Mouse (Mus musculus) midbrain, embryonic 14.5 days (tissue): ENCODE results near the gene Tifa. TPM values are rescaled to one million over a fixed set of nuclear protein-coding genes. Genes with fewer than 3 reads are reported as not detected.
A peak's percentile ranks its signal among the peaks of the same experiment; 100 is the strongest.

Experiments used
- ATAC-seq: fragments of 200-750 bp; cut with Nextera tagmentation; 2 replicates; pipeline ENCODE4 v1.8.0; 2017; ENCODE audit warnings: moderate number of reproducible peaks, moderate library complexity; ENCODE audit not compliant: low FRiP score, low TSS enrichment
- DNase-seq: peaks from one replicate; pipeline ENCODE4 v3.0.0-alpha.2; 2015
- H3K27ac ChIP-seq: fragments of 300-500 bp; sonication (generic); replicated peaks from 2 replicates; pipeline ENCODE4 v1.5.1; 2014; ENCODE audit warnings: mild to moderate bottlenecking, low read depth, low read length, moderate library complexity
- H3K27me3 ChIP-seq: fragments of 300-500 bp; sonication (generic); 2 replicates; pipeline ENCODE4 v1.6.1; 2014; ENCODE audit warnings: low read length, control low read depth, mixed read lengths; ENCODE audit not compliant: control insufficient read depth, insufficient read depth
- H3K36me3 ChIP-seq: fragments of 300-500 bp; sonication (generic); 2 replicates; pipeline ENCODE4 v1.6.1; 2014; ENCODE audit warnings: low read length, control low read depth; ENCODE audit not compliant: control insufficient read depth, insufficient read depth
- H3K4me1 ChIP-seq: fragments of 300-500 bp; sonication (generic); 2 replicates; pipeline ENCODE4 v1.6.1; 2014; ENCODE audit warnings: mild to moderate bottlenecking, antibody characterized with exemption, low read length, control low read depth; ENCODE audit not compliant: control insufficient read depth, insufficient read depth
- H3K4me2 ChIP-seq: fragments of 300-500 bp; sonication (generic); 2 replicates; pipeline ENCODE4 v1.6.1; 2014; ENCODE audit warnings: mild to moderate bottlenecking, low read length, moderate library complexity
- H3K4me3 ChIP-seq: fragments of 300-500 bp; sonication (generic); replicated peaks from 2 replicates; pipeline ENCODE4 v1.5.1; 2014; ENCODE audit warnings: low read depth, low read length
- H3K9ac ChIP-seq: fragments of 300-500 bp; sonication (generic); replicated peaks from 2 replicates; pipeline ENCODE4 v1.6.1; 2014; ENCODE audit warnings: mild to moderate bottlenecking, low read length, moderate library complexity
- H3K9me3 ChIP-seq: fragments of 300-500 bp; sonication (generic); 2 replicates; pipeline ENCODE4 v1.6.1; 2016; ENCODE audit warnings: low read length, control low read depth, mixed read lengths; ENCODE audit not compliant: control insufficient read depth
- WGBS: fragments of 180-500 bp; shearing (Covaris S2); extraction: QIAGEN DNeasy Blood & Tissue Kit; methylation state at CpG from one replicate; pipeline ENCODE4 v1.1.7; 2014; 5-methylcytosine and 5-hydroxymethylcytosine counted together
- polyA plus RNA-seq: library from polyadenylated mRNA; unstranded; fragments of >200 nt; fragmentation: Nextera tagmentation; extraction: Ambion mirVana; gene quantifications from 2 replicates; pipeline ENCODE4 v1.2.1, GENCODE M21; 2014

Gene Tifa
- polyA plus RNA-seq: 2.7 and 4.7 TPM in 2 replicates

DNA sequence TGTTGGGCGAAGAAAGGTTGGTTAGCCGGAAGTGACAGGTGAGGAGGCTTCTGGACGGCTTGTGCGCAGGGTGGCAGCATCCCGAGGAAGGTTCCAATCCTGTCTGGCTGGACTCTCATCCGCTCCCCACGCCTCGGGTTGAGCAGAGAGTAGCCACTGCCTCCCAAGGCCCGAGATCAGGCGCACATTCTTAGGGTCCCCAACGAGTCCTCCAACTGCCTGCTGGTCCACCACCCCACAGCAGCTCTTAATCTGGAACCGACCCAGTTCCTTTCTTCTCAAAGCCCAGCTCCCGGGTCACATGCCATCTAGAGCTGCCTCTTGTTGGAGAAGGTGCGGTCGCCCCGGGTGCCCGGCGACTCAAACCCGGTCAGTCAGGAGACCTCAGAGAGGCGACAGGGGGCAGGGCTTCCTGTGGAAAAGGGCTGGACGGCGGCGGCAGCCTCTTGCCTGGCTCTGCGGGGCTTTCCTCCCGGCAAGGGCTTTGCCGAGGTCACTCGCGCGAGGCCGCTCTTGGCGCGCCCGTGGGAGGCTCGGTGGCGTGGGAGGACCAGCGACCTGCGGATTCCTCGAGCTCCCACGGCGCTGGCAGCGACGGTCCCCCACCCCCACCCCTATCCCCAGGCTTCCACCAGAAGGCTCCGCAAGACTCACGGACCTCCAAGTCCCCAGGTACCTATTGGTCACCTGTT lies at the start of gene Tifa:
Gene Tifa, plus strand, starts transcription at position 306 of the 692 bp plus-strand sequence.
- Histone ChIP-seq H3K9ac (peak within 1 kb of the TSS; percentile 43; the same call in 1 of the 2 replicates), H3K4me3 (peak within 1 kb of the TSS; percentile 48), H3K36me3 (no peaks in the 10 kb centered on the region), H3K4me1 (peaks cover 16% of the 10 kb centered on the region), H3K27ac (no peak within 1 kb of the TSS), H3K9me3 (no peaks in the 10 kb centered on the region), H3K4me2 (peak within 1 kb of the TSS; percentile 97), H3K27me3 (peaks cover 44% of the 10 kb centered on the region)
- under 1% methylated on average over 44 of the region's 44 CpGs for WGBS
- DNase-seq: peak; percentile 66
- ATAC-seq: peak; percentile 52; the same call in 1 of the 2 replicates

GRCm38 (mm10) chr3:127741473-127741872 lies 48.1 kb upstream of the Tifa start:
- H3K4me3 ChIP-seq: no peak overlapping the region
- DNase-seq: no peak
- H3K27me3 ChIP-seq: peaks cover 15% of the 10 kb centered on the region
- H3K9me3 ChIP-seq: no peaks in the 10 kb centered on the region
- 95% methylated on average over 3 of the region's 3 CpGs for WGBS
- peaks cover 9% of the 10 kb centered on the region for H3K4me1 ChIP-seq
- no peak overlapping the region for H3K9ac ChIP-seq
- H3K36me3 ChIP-seq: no peaks in the 10 kb centered on the region
- no peak overlapping the region for H3K27ac ChIP-seq
- no peak for ATAC-seq
- no peak overlapping the region for H3K4me2 ChIP-seq

DNA sequence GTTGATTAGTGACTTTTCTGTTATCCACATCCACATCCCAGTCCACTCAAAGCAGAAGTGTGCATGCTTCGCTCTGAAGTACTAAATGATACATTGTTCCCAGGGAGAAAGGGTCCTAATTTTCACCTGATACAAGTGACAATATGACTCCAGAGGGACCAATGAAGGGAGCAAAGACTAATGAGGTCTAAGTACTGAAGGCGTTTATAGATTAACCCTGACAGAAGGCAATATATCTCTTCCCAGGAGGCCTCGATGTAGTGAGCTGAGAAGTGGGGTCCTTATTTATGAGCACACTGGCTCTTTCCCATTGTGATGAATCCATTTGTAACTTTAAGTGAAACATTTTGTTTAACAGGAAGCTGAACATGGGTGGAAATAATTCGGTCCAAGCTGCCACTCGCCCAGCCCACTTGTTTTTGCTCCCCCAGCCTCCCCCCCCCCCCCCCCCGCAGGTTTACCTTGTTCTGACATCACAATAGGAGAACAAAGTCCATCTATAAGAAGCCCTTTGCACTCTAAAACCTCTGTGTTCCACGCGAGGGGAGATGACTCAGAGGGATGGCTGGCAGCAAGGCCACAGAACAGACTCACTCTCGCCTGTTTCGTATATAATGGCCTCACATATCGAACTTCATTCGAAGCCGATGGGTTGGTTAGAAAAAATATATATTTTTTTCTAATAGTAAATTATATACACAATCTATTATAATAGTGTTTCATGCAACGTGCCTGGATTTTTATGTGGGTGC lies 45.8 kb upstream of the Tifa start:
- H3K4me2 ChIP-seq: no peak overlapping the region
- WGBS: 78% methylated on average over 14 of the region's 14 CpGs
- peaks cover 19% of the 10 kb centered on the region for H3K4me1 ChIP-seq
- no peak for ATAC-seq
- H3K9me3 ChIP-seq: no peaks in the 10 kb centered on the region
- no peak overlapping the region for H3K9ac ChIP-seq
- no peak overlapping the region for H3K27ac ChIP-seq
- H3K27me3 ChIP-seq: peaks cover 23% of the 10 kb centered on the region
- DNase-seq: no peak
- H3K4me3 ChIP-seq: no peak overlapping the region
- no peaks in the 10 kb centered on the region for H3K36me3 ChIP-seq

DNA sequence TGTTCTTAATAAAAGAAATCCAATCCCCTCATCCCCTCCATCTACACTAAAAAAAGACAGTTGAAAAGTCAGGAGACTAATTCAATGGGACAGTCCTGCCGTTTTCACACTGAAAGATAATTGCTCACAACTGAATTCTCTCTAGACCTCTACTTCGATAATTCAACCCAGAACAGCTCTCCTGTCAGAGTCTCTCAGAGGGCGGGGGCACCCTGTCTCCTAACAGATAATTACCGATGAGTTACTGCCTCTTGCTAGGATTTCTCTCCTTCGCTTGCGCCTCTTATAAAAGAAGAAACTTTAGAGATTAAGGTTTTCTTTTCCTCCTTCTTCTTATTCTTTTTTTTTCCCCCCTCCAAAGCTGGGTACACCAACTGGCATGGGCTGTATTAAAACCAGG lies 44.1 kb upstream of the Tifa start:
- Histone ChIP-seq H3K36me3 (no peaks in the 10 kb centered on the region), H3K4me2 (no peak overlapping the region), H3K9ac (no peak overlapping the region), H3K4me1 (peaks cover 36% of the 10 kb centered on the region), H3K4me3 (no peak overlapping the region), H3K27me3 (peaks cover 23% of the 10 kb centered on the region), H3K27ac (peak overlapping the region; percentile 16; the same call in 1 of the 2 replicates), H3K9me3 (no peaks in the 10 kb centered on the region)
- ATAC-seq (no peak), DNase-seq (peak; percentile 39)
- 32% methylated on average over 6 of the region's 6 CpGs for WGBS

GRCm38 (mm10) chr3:127745911-127746640 lies 43.5 kb upstream of the Tifa start:
- no peak overlapping the region for H3K4me3 ChIP-seq
- H3K27ac ChIP-seq: peak overlapping the region; percentile 16; the same call in 1 of the 2 replicates
- H3K9ac ChIP-seq: no peak overlapping the region
- H3K4me1 ChIP-seq: peaks cover 40% of the 10 kb centered on the region
- no peaks in the 10 kb centered on the region for H3K9me3 ChIP-seq
- H3K4me2 ChIP-seq: 0 out of 2 replicates have a peak overlapping the region, but pooled peaks have one; percentile 11
- no peaks in the 10 kb centered on the region for H3K36me3 ChIP-seq
- ATAC-seq (peak; percentile 21; the same call in 1 of the 2 replicates), DNase-seq (peak; percentile 58)
- 9% methylated on average over 16 of the region's 16 CpGs for WGBS
- H3K27me3 ChIP-seq: peaks cover 23% of the 10 kb centered on the region

DNA sequence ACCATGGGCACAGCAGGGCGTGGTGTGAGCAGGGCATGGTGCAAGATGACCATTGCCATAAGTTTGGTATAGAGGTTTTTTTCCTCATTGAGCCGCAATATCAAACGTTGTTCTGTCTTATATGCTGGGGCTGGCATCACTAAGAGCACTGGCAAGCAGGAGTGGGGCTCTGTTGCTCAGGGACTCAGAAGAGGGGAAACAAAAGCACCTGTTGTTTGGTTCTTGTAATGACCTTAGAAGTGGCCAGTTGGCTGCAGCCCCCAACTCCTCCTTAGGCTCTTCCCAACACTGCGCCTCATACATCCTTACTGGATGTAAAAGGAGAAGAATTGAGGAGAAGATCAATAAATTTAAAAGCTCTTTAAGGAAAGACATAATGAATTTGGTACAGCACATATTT lies 41.0 kb upstream of the Tifa start:
- Histone ChIP-seq H3K4me3 (no peak overlapping the region), H3K9ac (no peak overlapping the region), H3K4me1 (peaks cover 40% of the 10 kb centered on the region), H3K4me2 (peak overlapping the region; percentile 57), H3K27me3 (peaks cover 29% of the 10 kb centered on the region), H3K27ac (peak overlapping the region; percentile 67), H3K36me3 (no peaks in the 10 kb centered on the region), H3K9me3 (no peaks in the 10 kb centered on the region)
- no peak for ATAC-seq
- DNase-seq: peak; percentile 37
- 19% methylated on average over 4 of the region's 4 CpGs for WGBS

DNA sequence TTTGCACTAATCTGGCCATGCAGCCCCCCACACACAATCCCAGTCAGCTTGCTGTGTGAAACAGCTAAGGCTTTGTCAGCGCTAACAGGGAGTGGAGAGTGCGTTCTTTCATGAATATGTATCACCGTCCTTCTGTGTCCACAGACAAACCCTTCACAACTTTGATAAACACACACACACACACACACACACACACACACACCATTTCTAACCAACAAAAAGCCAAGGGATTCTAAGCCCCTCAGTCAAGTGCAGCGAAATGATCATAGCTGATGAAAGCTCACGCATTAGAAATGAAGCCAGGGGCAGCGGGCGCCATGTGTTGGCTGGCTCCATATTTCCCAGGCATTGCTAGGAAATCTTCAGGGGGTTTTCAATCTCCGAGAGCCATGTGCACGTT lies 40.3 kb upstream of the Tifa start:
- 2% methylated on average over 9 of the region's 9 CpGs for whole genome bisulfite sequencing
- Histone ChIP-seq H3K4me3 (peak overlapping the region; percentile 27), H3K27ac (peak overlapping the region; percentile 67), H3K27me3 (peaks cover 35% of the 10 kb centered on the region), H3K9me3 (no peaks in the 10 kb centered on the region), H3K4me1 (peaks cover 40% of the 10 kb centered on the region), H3K36me3 (no peaks in the 10 kb centered on the region), H3K9ac (peak overlapping the region; percentile 27; the same call in 1 of the 2 replicates), H3K4me2 (peak overlapping the region; percentile 57)
- ATAC-seq: peak; percentile 70
- DNase-seq: peak; percentile 78

- 2% methylated on average over 12 of the region's 12 CpGs for WGBS
- ATAC-seq (peak; percentile 79), DNase-seq (peak; percentile 81)
- H3K4me1 ChIP-seq: peaks cover 40% of the 10 kb centered on the region
- no peaks in the 10 kb centered on the region for H3K36me3 ChIP-seq
- H3K27me3 ChIP-seq: peaks cover 37% of the 10 kb centered on the region
- peak overlapping the region; percentile 57 for H3K4me2 ChIP-seq
- no peaks in the 10 kb centered on the region for H3K9me3 ChIP-seq
- H3K9ac ChIP-seq: no peak overlapping the region
- H3K4me3 ChIP-seq: no peak overlapping the region
- peak overlapping the region; percentile 67 for H3K27ac ChIP-seq
Measured at GRCm38 (mm10) chr3:127749981-127750562, 39.5 kb upstream of the Tifa start.
